Mouse (Mus musculus) left cerebral cortex, postnatal 36 days (tissue): ENCODE results near the gene Gnb1. TPM values are rescaled to one million over a fixed set of nuclear protein-coding genes. Genes with fewer than 3 reads are reported as not detected.
A peak's percentile ranks its signal among the peaks of the same experiment; 100 is the strongest.

ENCODE experiments used
- DNase-seq, 2 experiments: peaks; one replicate each; pipeline ENCODE4 v3.0.0; 2021 to 2022; ENCODE audit warnings: low spot score in 2 of 2, mixed read lengths in 1 of 2
- intact Hi-C: fragments of 180-260 bp; cut with DNase I; formaldehyde crosslinking; loops from one replicate; pipeline ENCODE4 v1.15.1; 2025
- total RNA-seq, 2 experiments: library from RNA; stranded (reverse); gene quantifications; 2 replicates each; pipeline ENCODE4 v1.2.3; 2021

Gene Gnb1
- total RNA-seq, 2 experiments from 2014 or later, result 857 to 949 TPM

DNA sequence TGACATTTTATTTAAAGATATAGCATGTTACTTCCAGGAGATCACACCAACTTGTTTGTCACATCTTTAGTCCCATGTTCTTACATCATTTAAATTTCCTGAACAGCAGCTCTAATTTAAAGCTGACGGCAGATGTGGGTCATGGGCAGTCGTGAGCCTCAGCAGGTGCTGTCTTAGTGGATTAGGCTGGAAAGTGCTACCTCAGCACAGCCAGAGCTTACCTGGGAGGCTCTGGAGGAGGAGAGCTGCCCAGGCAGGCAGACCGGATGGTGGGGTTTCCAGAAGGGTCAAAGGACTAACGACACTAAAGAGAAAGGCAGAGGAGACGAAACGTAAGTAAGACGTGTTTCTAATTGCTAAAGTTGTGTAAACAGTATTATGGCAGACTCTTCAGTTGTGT is 31.2 kb downstream of the Gnb1 start:
- intact Hi-C loops, result no loop called here
- no peak for DNase-seq

DNA sequence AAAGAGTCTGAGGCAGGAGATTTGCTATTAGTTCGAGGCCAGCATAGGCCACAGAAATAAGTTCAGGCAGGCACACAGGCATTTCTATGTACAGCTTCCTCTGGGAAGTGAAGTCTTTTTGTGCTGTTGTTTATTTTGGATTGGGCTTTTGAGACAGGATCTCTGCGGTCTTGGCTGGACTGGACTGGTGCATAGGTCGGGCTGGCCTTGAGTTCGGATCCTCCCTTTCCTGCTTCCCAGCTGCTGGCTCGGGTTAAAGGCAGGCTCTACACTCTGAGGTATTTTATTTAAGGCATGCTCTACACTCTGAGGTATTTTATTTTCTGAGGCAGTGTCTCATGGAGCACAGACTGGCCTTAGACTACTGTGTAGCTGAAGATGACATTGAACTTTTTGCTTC is 34.6 kb downstream of the Gnb1 start:
- no peak for DNase-seq
- intact Hi-C loops, result no loop called here

DNA sequence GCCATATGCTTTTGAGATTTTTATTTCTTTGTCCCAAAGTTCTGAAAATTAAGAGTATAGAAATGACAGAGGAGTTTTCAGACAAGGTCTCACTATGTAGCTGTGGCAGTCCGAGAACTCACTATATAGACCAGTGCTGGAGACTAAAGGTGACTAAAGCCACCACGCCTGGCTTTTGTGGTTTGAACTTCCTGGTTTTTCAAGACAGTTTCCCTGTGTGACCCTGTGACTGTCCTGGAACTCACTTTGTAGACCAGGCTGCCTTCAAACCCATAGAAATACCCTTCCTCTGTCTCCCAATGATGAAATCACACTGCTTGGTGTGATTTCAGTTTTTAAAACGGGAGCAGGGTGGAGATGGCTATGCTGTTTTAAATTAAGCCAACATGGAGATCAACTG is 38.1 kb downstream of the Gnb1 start:
- no peak for DNase-seq
- intact Hi-C loops, result no loop called here

DNA sequence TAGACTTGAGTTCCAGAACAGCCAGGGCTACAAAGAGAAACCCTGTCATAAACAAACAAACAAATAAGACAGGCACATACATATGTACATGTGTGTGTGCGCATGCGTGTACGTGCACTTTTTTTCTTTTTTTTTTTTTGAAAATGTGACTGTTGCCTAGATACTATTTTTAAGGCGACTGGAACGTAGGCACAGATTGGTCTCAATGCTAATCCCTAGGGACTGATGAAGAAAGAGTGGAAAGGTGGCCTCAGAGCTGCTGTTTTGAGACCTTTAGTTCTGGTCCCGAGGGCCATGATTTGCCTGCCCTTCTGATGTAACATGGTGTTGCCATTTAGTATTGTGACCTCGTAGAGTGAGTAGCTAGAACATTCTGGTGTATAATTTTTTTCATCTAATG is 58.8 kb downstream of the Gnb1 start:
- intact Hi-C loops, result no loop called here
- no peak for DNase-seq

DNA sequence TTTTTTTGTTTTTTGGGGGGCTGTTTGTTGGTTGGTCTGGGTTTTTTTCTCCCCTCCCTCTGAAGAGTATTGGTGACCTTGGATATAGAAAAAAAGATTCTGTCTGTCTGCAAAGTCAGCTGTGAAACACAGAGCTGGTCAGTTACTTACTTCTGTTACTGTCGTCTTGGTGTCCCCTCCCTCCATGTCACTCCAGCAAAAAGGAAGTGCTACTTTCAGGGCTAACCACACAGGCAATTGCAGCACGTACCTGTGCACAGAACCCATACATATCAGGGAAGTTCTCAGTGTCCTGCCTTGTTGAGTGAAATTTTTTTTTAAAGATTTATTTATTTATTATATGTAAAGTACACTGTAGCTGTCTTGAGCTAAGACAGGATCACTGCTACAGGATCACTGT is 59.3 kb downstream of the Gnb1 start:
- no peak for DNase-seq
- intact Hi-C loops, result no loop called here

DNA sequence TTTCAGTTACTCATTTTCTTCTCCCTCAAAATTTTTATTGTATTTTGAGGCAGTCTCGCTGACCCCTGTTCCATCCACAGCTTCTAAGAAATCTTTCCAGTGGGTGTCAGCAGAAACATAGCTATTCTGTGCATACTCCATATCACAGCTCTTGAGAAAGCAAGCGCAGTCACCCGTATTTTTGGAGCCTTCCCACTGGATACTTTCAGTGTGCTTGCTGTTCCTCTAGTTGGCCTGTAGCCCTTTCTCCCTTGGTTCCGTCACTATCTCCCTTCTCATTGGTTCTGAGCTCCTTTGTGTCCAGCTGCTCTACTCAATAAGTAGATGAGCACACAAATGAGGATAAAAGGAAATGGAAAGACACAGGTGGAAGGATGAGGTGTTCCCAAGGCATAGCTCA is 59.9 kb downstream of the Gnb1 start:
- no peak for DNase-seq
- intact Hi-C loops, result no loop called here

DNA sequence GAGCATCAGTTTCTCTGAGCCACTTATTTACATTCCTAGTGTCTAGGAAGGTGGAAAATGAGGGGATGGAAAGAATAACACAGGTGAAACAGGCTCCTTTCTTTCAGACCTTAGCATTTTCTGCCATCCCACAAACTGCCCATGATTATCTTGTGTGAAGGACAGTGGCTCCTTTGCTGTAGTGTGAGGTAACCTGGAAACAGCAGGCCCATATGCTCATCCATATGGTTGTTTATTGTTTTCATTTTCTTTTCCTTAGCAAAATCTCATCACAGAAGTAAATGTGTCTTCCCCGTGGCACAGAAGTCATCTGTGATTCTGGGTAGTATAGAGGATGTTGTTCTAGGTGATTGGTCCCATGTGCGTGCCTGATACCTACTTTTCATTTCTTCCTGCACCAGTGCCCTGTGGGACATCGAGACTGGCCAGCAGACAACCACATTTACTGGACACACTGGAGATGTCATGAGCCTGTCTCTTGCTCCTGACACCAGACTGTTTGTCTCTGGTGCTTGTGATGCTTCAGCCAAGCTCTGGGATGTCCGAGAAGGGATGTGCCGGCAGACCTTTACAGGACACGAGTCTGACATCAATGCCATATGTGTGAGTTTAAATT is 61.9 kb downstream of the Gnb1 start:
- DNase-seq, result no peak
- intact Hi-C loops, result no loop called here

DNA sequence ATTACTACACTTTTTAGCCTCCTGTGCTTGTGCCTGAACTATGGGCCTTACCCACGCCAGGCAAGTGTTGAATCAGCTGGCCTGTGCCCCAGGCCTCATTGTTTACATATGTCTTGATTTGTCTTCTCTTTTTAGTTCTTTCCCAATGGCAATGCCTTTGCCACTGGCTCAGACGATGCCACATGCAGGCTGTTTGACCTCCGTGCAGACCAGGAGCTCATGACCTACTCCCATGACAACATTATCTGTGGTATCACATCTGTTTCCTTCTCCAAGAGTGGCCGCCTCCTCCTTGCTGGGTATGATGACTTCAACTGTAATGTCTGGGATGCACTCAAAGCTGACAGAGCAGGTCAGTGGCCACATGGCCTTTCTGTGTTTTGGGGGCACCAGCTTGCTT is 63.7 kb downstream of the Gnb1 start:
- DNase-seq, result no peak
- intact Hi-C loops, result no loop called here

DNA sequence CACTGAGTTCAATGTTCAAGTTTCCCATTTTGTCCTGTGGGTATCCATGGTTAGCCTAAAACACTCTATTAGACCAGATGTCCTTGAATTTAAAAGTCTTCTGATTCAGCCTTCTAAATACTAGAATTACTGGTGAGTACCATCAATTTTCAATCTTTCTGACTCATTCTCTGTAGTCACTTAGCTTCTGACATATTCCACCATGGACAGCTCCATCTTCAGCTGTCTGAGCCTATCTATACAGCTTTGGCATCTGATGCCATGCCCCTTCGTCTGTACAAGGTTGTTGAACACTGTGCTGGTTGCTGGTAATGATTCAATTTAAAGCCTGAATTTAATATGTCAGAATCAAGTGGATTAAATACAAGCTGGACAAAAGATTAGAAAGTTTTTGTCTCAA is 64.3 kb downstream of the Gnb1 start:
- DNase-seq, result no peak
- intact Hi-C loops, result no loop called here

DNA sequence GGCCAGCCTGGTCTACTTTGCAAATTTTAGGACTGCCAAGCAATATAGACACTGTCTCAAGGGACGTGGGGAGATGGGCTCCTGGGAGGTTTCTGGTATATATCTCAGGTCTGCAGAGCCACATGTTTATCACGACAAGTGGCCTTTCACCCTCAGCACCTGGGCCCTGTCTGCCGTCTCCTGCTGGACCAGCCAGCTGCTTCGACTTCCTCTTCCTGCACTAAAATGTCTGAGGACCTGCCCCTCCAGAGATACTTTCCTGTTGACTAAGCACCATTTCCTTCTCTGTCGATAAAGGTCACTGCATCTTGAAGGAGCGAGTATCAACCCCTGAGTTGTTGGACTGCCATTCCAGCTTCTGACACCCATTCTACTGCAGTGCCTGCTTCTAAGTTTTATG is 68.3 kb downstream of the Gnb1 start:
- no peak for DNase-seq

DNA sequence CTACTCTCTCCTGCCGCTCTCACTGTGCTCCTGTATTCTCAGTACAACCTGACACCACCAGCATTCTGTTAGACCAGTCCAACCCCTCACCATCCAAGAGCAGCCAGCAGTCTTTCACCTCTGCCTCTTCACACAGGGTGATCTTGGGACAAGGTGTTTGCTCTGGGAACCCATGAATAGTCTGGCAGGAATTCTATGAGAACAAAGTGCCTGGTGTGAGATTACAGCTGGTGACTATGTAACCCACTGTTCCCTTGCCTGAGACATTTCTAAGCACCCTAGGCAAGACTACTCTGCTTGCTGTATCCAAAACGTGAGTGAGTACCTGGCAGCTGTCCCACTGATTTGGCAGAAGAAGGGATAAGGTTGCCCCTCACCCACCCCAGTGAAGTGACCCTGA is 69.8 kb downstream of the Gnb1 start:
- intact Hi-C loops, result no loop called here
- no peak for DNase-seq

More for the DNA sequence above, 68.3 kb downstream of the Gnb1 start:
- intact Hi-C loops, result no loop called here

DNA sequence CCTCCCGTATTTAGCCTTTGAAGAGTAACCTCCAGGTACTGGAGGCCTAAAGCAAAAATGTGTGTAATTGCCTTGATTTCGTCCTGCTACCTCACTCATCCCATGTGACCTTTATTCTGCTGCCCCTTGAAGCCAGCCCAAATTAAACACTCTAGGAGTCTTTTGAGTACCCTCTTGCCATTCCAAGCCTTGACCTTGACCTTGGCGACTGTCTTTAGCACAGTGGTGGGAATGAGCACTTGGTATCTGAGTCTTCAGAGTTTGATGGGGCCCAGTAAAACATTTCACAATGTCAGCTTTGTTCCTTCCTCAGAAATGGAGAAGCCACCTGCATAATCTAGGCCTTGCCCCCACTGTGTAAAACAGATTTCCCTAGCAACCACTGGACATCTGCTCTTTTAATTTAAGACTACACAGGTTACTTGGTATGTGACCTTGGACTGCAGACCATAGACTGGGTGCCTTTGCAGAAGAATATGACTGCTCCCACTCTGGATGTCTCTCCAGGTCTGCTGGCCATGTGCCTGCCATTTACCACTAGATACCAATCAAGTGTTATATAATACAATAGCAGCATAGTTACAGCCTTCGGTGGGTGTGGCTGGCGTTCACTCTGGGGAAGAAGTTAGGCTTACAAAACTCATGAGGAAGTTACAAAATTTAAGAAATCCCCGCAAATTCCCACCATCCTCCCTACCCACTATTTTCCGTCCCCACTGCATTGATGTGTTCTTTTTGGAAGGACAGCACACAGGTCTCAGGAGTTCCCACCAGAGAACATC is 70.7 kb downstream of the Gnb1 start, which contains the start of gene Nadk:
TSS of gene Nadk (plus strand) at position 718 of the 782 bp plus-strand sequence.
- intact Hi-C loops, result no loop called here
- no peak for DNase-seq

DNA sequence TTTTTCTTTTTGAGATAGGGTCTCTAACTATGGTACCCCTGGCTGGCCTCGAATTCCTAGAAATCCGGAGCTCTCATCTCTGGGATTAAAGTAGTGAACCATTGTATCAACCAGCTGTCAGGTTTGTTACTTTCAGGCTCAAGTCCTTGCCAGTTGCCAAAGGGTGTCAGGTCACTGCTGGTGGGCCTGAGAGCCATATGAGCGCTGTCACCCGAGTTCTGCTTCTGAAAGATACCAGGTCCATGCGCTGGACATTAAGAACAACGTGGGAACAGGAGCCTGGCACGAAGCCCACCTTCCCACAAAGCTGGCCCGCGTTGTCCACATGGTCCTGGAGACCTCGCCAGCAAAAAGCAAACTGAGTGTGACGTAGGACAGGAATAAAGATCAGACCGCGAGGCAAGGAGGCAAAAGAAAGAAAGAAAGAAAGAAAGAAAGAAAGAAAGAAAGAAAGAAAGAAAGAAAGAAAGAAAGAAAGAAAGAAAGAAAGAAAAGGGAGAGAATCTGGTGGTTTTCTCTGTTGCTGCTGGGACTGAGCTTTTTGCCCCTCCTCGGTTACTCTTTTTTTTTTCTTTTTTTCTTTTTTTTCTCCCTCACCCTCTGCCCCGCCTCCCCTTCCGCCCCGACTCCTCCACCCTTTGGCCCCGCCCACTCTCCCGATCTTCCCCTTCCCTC is 71.7 kb downstream of the Gnb1 start:
- intact Hi-C loops, result no loop called here
- peak; percentile 35 to 41 for DNase-seq

DNA sequence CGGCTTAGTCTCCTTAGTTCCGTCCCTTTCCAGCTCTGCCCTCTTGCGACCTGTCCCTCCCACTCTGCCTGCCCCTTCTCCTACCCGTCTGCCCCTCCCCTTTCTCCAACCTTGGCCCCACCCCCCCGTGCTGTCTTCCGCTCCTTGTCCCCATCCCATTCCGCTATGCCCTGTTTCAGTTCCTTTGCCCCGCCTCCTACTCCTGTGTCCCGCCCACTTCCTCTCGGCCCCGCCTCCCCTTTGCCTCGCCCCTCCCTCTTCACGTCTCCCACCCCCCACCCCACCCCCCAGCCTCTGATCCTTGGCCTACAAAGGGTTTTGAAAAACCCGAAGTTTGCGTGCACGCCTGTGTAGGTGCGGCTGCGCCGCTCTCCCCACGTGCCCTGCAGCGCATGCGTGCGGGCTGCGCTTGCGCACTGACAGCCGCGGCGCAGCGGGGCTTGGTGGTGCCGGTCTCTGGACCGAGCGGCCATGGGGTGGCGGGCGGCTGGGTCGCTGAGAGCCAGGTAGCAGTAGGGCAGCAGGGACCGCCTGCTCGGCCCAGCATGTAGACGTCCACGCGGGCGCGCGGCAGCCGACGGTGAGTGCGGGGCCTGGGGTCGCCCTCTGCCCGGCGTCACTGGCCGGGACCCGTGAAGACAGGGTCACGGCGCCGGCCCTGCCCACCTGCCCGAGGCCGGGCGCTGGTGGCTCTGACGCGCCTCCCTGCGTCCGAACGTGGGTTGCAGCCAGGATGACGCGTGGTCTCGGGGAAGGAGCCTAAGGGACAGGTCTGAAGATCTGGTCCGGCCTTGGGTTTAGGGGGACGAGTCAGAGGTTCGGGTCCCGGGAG is 72.5 kb downstream of the Gnb1 start:
- intact Hi-C loops, result loop anchor here (2.0 kb wide), 1 partner anchor 73 kb away; the partner anchor contains the start of gene Gnb1
- DNase-seq, result peak; percentile 93 to 95

DNA sequence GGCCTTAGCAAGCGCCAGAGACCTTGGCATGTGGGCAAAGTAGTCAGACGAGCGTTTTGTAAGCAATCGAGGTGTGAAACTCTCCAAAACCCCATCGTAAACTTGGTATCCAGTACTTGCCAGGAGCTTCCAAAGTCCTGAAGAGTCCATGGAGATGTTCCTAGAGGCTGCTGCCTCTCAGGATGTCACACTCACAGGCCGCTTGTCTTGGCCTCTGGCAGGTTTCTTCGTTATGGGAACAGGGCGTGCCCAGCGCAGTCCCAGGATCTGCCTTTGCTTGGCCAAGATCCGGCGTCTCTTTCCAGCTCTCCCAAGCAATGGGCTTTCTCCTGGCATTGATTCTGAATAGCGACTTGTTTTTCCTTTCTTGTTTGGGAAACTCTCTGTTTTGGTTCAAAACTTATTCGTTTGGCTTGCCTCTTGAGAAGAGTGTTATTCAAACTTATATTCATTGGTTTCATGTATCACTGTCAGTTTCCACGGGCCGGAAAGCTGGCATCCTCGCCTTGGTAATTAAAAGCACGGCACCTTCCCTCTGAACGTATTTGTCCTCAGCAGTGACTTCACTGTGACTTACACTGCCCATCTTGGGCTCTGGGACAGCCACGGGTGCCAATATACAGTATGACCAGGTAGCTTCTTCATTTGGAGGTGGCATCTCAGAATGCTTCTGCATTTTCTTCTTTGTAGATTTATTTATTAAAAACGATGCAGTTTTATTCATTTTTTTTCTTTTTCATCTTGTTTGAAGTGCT is 73.3 kb downstream of the Gnb1 start:
- intact Hi-C loops, result loop anchor here (2.0 kb wide), 1 partner anchor 74 kb away; the partner anchor contains the start of gene Gnb1
- no peak for DNase-seq

DNA sequence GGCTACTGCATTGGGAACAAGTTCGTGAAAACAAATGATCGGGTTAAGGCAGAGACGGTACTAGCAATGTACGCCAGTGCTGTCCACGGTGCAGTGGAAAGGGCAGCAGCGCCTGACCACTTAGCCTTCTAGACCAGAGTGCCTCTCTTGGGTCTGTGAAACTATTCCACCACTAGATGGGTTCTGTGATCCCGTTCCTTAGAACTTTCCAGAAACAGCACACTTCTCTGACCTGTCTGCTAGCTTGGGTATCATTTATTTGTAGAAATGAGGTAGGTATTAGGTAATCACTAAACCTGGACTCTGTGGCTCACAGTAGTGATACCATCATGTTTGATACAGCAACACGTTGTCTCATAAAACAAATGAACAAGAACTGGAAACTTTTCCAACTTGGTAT is 75.4 kb downstream of the Gnb1 start:
- no peak for DNase-seq
- intact Hi-C loops, result no loop called here

DNA sequence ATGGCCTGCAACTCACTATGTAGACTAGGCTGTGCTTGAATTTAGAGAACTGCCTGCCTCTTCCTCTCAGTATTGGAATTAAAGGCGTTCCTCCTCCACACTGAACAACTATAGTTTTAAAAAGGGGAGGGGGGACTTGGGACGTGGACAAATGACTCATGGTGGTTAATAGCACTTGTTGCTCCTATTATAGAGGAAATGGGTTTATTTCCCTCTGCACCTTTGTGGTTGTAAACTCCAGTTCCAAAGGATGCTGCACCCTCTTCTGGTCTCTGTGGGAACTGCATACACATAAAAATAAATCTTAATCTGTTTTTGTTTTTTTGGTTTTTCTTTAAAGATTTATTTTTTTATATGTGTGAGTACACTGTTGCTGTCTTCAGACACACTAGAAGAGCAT is 77.0 kb downstream of the Gnb1 start:
- intact Hi-C loops, result loop anchor here (1.0 kb wide), 1 partner anchor 87 kb away; no protein-coding TSS in a partner anchor
- no peak for DNase-seq

DNA sequence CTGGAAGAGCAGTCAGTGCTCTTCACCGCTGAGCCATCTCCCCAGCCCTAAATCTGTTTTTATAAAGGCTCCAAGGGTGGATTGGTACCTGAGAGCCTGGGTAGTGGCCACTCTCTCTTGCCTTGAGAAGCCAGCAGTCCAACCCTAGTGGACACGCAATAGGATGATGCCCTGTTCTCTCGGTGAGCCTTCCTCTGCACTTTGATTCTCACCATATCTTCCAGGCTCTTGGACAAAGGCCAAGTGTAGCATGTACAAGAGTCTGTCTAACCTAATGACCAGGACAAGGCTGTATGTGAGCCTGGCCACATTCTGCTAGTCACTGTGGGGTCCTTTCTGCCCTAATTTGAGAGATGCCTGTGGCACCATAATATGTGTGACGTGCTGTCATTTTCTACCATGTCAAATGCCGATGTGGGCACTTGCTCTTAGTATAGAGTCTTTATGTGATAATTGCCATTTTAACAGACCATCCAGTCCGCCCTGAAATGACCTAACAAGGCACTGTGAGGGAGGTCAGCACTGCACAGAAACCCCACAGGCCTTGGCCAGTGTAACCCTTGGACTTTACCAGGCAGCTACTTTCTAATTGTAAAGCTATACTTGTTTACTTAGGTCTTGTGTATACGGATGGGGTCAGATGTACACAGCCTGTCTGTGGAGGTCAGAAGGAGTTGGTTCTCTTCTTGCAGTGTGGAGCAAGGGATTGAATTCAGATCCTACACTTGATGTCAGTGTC is 77.6 kb downstream of the Gnb1 start:
- no peak for DNase-seq
- intact Hi-C loops, result loop anchor here (1.0 kb wide), 1 partner anchor 88 kb away; no protein-coding TSS in a partner anchor
